Mouse (Mus musculus): Measurements from ENCODE around the gene Tpbg. TPM values are rescaled to one million over a fixed set of nuclear protein-coding genes. Genes with fewer than 3 reads are reported as not detected.
"Not testable (repeated sequence)": the region's sequence is repeated elsewhere in the genome, so short reads cannot be mapped to it uniquely, and the experiment has no call there.

Gene Tpbg
- polyA plus RNA-seq (2014; fragmentation: Nextera tagmentation; extraction: Ambion mirVana): 39.8 and 44.3 TPM in 2 replicates

GRCm38 (mm10) chr9:85842351-85843011, at the start of gene Tpbg:
Tpbg (plus strand) TSS chr9:85842380.
- Histone ChIP-seq H3K9ac (ENCODE audit: low read depth, low read length) (peak within 1 kb of the TSS; percentile 78), H3K36me3 (ENCODE audit: control insufficient read depth, insufficient read depth, low read length) (peaks cover 2% of the 10 kb centered on the region; the same call in 1 of the 2 replicates), H3K4me1 (ENCODE audit: control insufficient read depth, insufficient read depth, low read length) (peaks cover 6% of the 10 kb centered on the region; the same call in 1 of the 2 replicates), H3K4me2 (replicated peaks; ENCODE audit: low read depth, low read length) (peak within 1 kb of the TSS; percentile 95), H3K27ac (ENCODE audit: low read depth, low read length) (peak within 1 kb of the TSS; percentile 92), H3K4me3 (ENCODE audit: low read length) (peak within 1 kb of the TSS; percentile 76), H3K9me3 (ENCODE audit: control insufficient read depth, low read length) (no peaks in the 10 kb centered on the region), H3K27me3 (ENCODE audit: control insufficient read depth, insufficient read depth, low read length) (0 out of 2 replicates have a peak, but pooled peaks cover 9% of the 10 kb centered on the region)
- WGBS: under 1% methylated on average over 39 of the region's 39 CpGs
- ATAC-seq (ENCODE audit: low FRiP score, low TSS enrichment): peak; percentile 86

- not testable (repeated sequence) for H3K27ac ChIP-seq (ENCODE audit: low read depth, low read length); H3K27me3 ChIP-seq (ENCODE audit: control insufficient read depth, insufficient read depth, low read length); H3K9ac ChIP-seq (ENCODE audit: low read depth, low read length); ATAC-seq (ENCODE audit: low FRiP score, low TSS enrichment); H3K4me1 ChIP-seq (ENCODE audit: control insufficient read depth, insufficient read depth, low read length); H3K36me3 ChIP-seq (ENCODE audit: control insufficient read depth, insufficient read depth, low read length); H3K4me2 ChIP-seq (replicated peaks; ENCODE audit: low read depth, low read length); H3K9me3 ChIP-seq (ENCODE audit: control insufficient read depth, low read length); H3K4me3 ChIP-seq (ENCODE audit: low read length)
- whole genome bisulfite sequencing: 83% methylated on average over 2 of the region's 2 CpGs
These were observed 40.2 kb upstream of the Tpbg start for GRCm38 (mm10) chr9:85801986-85802385.

GRCm38 (mm10) chr9:85802563-85802962, 39.6 kb upstream of the Tpbg start:
- Histone ChIP-seq H3K27ac (ENCODE audit: low read depth, low read length) (no peak overlapping the region), H3K27me3 (ENCODE audit: control insufficient read depth, insufficient read depth, low read length) (no peaks in the 10 kb centered on the region), H3K4me2 (replicated peaks; ENCODE audit: low read depth, low read length) (no peak overlapping the region), H3K4me3 (ENCODE audit: low read length) (no peak overlapping the region), H3K9me3 (ENCODE audit: control insufficient read depth, low read length) (no peaks in the 10 kb centered on the region), H3K36me3 (ENCODE audit: control insufficient read depth, insufficient read depth, low read length) (no peaks in the 10 kb centered on the region), H3K4me1 (ENCODE audit: control insufficient read depth, insufficient read depth, low read length) (no peaks in the 10 kb centered on the region), H3K9ac (ENCODE audit: low read depth, low read length) (no peak overlapping the region)
- no peak for ATAC-seq (ENCODE audit: low FRiP score, low TSS enrichment)
- WGBS: 92% methylated on average over 4 of the region's 4 CpGs

GRCm38 (mm10) chr9:85806411-85806810, 35.8 kb upstream of the Tpbg start:
- Histone ChIP-seq H3K27ac (ENCODE audit: low read depth, low read length) (no peak overlapping the region), H3K9me3 (ENCODE audit: control insufficient read depth, low read length) (no peaks in the 10 kb centered on the region), H3K27me3 (ENCODE audit: control insufficient read depth, insufficient read depth, low read length) (no peaks in the 10 kb centered on the region), H3K9ac (ENCODE audit: low read depth, low read length) (no peak overlapping the region), H3K36me3 (ENCODE audit: control insufficient read depth, insufficient read depth, low read length) (no peaks in the 10 kb centered on the region), H3K4me3 (ENCODE audit: low read length) (no peak overlapping the region), H3K4me1 (ENCODE audit: control insufficient read depth, insufficient read depth, low read length) (no peaks in the 10 kb centered on the region), H3K4me2 (replicated peaks; ENCODE audit: low read depth, low read length) (no peak overlapping the region)
- ATAC-seq (ENCODE audit: low FRiP score, low TSS enrichment): no peak
- 95% methylated on average over 6 of the region's 6 CpGs for WGBS

DNA sequence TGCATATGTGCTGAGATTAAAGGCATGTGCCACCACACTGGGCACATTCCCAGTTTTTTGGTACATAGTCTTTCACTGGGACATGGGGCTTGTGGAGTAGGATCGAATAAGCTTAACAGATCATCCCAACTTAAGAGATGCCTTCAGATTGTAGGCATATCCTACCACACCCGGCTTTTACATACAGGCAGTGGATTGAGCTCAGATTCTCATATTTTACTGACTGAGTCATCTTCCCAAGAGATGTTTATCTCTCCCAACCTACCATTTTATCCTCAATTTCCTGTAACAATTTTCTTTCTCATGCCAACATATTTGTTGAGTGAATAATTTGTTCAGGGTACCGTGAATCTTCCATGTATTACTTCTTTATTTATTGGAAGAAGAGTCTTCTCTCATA, 32.9 kb upstream of the Tpbg start:
- no peak overlapping the region for H3K9ac ChIP-seq (ENCODE audit: low read depth, low read length)
- no peaks in the 10 kb centered on the region for H3K4me1 ChIP-seq (ENCODE audit: control insufficient read depth, insufficient read depth, low read length)
- no peak for ATAC-seq (ENCODE audit: low FRiP score, low TSS enrichment)
- no peak overlapping the region for H3K27ac ChIP-seq (ENCODE audit: low read depth, low read length)
- H3K9me3 ChIP-seq (ENCODE audit: control insufficient read depth, low read length): no peaks in the 10 kb centered on the region
- no peaks in the 10 kb centered on the region for H3K36me3 ChIP-seq (ENCODE audit: control insufficient read depth, insufficient read depth, low read length)
- H3K4me2 ChIP-seq (replicated peaks; ENCODE audit: low read depth, low read length): no peak overlapping the region
- H3K27me3 ChIP-seq (ENCODE audit: control insufficient read depth, insufficient read depth, low read length): no peaks in the 10 kb centered on the region
- no peak overlapping the region for H3K4me3 ChIP-seq (ENCODE audit: low read length)
- 93% methylated on average over 3 of the region's 3 CpGs for WGBS

GRCm38 (mm10) chr9:85820829-85821228, 21.4 kb upstream of the Tpbg start:
- H3K4me3 ChIP-seq (ENCODE audit: low read length): no peak overlapping the region
- no peaks in the 10 kb centered on the region for H3K9me3 ChIP-seq (ENCODE audit: control insufficient read depth, low read length)
- WGBS: 93% methylated on average over 11 of the region's 11 CpGs
- no peak overlapping the region for H3K9ac ChIP-seq (ENCODE audit: low read depth, low read length)
- H3K4me2 ChIP-seq (replicated peaks; ENCODE audit: low read depth, low read length): no peak overlapping the region
- no peaks in the 10 kb centered on the region for H3K4me1 ChIP-seq (ENCODE audit: control insufficient read depth, insufficient read depth, low read length)
- H3K27me3 ChIP-seq (ENCODE audit: control insufficient read depth, insufficient read depth, low read length): no peaks in the 10 kb centered on the region
- no peak overlapping the region for H3K27ac ChIP-seq (ENCODE audit: low read depth, low read length)
- ATAC-seq (ENCODE audit: low FRiP score, low TSS enrichment): no peak
- H3K36me3 ChIP-seq (ENCODE audit: control insufficient read depth, insufficient read depth, low read length): no peaks in the 10 kb centered on the region

GRCm38 (mm10) chr9:85835521-85836425, 6.4 kb upstream of the Tpbg start:
- no peaks in the 10 kb centered on the region for H3K27me3 ChIP-seq (ENCODE audit: control insufficient read depth, insufficient read depth, low read length)
- no peak overlapping the region for H3K27ac ChIP-seq (ENCODE audit: low read depth, low read length)
- H3K4me3 ChIP-seq (ENCODE audit: low read length): no peak overlapping the region
- no peaks in the 10 kb centered on the region for H3K9me3 ChIP-seq (ENCODE audit: control insufficient read depth, low read length)
- ATAC-seq (ENCODE audit: low FRiP score, low TSS enrichment): no peak
- H3K4me1 ChIP-seq (ENCODE audit: control insufficient read depth, insufficient read depth, low read length): no peaks in the 10 kb centered on the region
- H3K36me3 ChIP-seq (ENCODE audit: control insufficient read depth, insufficient read depth, low read length): no peaks in the 10 kb centered on the region
- no peak overlapping the region for H3K4me2 ChIP-seq (replicated peaks; ENCODE audit: low read depth, low read length)
- no peak overlapping the region for H3K9ac ChIP-seq (ENCODE audit: low read depth, low read length)
- 86% methylated on average over 17 of the region's 17 CpGs for WGBS

DNA sequence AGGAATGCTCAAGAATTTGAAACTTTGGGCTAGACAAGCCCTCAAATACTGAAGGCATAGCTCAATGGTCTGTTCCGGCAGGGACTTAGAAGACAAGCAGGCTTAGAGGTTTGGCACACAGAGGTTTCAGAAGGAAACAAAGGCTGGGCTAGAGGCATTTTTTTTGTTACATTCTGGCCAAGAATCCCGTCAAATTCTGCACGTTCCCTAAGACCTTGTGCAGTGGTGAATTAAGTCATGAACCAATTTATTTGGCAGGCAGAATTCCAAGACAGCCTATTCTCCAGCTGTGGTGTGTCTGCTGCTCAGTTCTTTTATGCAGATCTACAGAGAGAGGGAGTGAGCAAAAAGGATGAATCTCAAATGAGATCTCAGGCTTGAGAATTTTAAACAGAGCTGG, 2.6 kb upstream of the Tpbg start:
- H3K4me2 ChIP-seq (replicated peaks; ENCODE audit: low read depth, low read length): no peak overlapping the region
- no peaks in the 10 kb centered on the region; the same call in 1 of the 2 replicates for H3K36me3 ChIP-seq (ENCODE audit: control insufficient read depth, insufficient read depth, low read length)
- H3K27me3 ChIP-seq (ENCODE audit: control insufficient read depth, insufficient read depth, low read length): 0 out of 2 replicates have a peak, but pooled peaks cover 6% of the 10 kb centered on the region
- no peak overlapping the region for H3K9ac ChIP-seq (ENCODE audit: low read depth, low read length)
- WGBS: 62% methylated on average over 3 of the region's 3 CpGs
- no peak overlapping the region for H3K4me3 ChIP-seq (ENCODE audit: low read length)
- H3K9me3 ChIP-seq (ENCODE audit: control insufficient read depth, low read length): no peaks in the 10 kb centered on the region
- H3K27ac ChIP-seq (ENCODE audit: low read depth, low read length): no peak overlapping the region
- H3K4me1 ChIP-seq (ENCODE audit: control insufficient read depth, insufficient read depth, low read length): peaks cover 5% of the 10 kb centered on the region; the same call in 1 of the 2 replicates
- no peak for ATAC-seq (ENCODE audit: low FRiP score, low TSS enrichment)

DNA sequence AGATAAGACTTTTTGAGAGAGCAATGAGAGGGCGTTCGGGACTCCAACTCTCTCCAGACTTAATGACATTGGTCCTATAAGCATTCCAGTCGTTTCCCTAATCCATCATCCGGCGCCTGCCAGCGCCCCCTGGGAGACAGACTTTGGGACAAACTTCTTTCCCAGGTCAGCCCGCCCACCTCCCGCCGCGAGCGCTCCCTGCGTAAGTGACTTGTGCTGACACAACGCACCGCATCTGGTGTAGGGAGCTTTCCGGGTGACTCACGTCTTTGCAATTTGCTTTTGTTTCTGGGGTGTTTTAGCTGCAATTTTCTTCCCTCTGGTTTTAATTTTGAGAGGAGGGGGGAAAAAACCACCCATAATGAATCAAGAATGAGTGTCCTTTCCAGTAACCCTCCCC, 289 bp upstream of the Tpbg start:
- Histone ChIP-seq H3K4me3 (ENCODE audit: low read length) (peak overlapping the region; percentile 76), H3K4me1 (ENCODE audit: control insufficient read depth, insufficient read depth, low read length) (peaks cover 6% of the 10 kb centered on the region; the same call in 1 of the 2 replicates), H3K4me2 (replicated peaks; ENCODE audit: low read depth, low read length) (peak overlapping the region; percentile 95), H3K36me3 (ENCODE audit: control insufficient read depth, insufficient read depth, low read length) (no peaks in the 10 kb centered on the region; the same call in 1 of the 2 replicates), H3K9me3 (ENCODE audit: control insufficient read depth, low read length) (no peaks in the 10 kb centered on the region), H3K27me3 (ENCODE audit: control insufficient read depth, insufficient read depth, low read length) (0 out of 2 replicates have a peak, but pooled peaks cover 9% of the 10 kb centered on the region), H3K9ac (ENCODE audit: low read depth, low read length) (no peak overlapping the region), H3K27ac (ENCODE audit: low read depth, low read length) (peak overlapping the region; percentile 92)
- 0 out of 2 replicates have a peak, but pooled peaks have one; percentile 5 for ATAC-seq (ENCODE audit: low FRiP score, low TSS enrichment)
- 0% methylated on average over 16 of the region's 16 CpGs for WGBS
